Mouse (Mus musculus) lung, postnatal 0 days (tissue): ENCODE data around the gene Alk.

Experiments
- CTCF ChIP-seq: IDR thresholded peaks from 2 replicates; pipeline ENCODE4 v1.5.1; 2016; ENCODE audit warnings: antibody characterized with exemption, mild to moderate bottlenecking
- EP300 ChIP-seq: IDR thresholded peaks from 2 replicates; pipeline ENCODE4 v1.6.1; 2016; ENCODE audit warnings: antibody characterized with exemption, mild to moderate bottlenecking, control low read depth

- TF ChIP-seq CTCF, result no peak
- TF ChIP-seq EP300, result no peak
These were observed 653.5 kb downstream of the Alk start for GRCm38 (mm10) chr17:71950968-71951367.
